Mouse (Mus musculus) megakaryocyte, adult 5-6 weeks (primary cell): Measurements from ENCODE around the gene Gpr173. TPM values are rescaled to one million over a fixed set of nuclear protein-coding genes. Genes with fewer than 3 reads are reported as not detected.

ENCODE experiments used
- ATAC-seq: 2 replicates; pipeline ENCODE4 v1.8.0; 2016; ENCODE audit warnings: mild to moderate bottlenecking, inconsistent platforms; ENCODE audit not compliant: poor library complexity, severe bottlenecking
- total RNA-seq, 2 experiments: library from RNA; stranded (forward) in 1 of 2; stranded (reverse) in 1 of 2; fragments of 153-499, 151-499 nt in 1 of 2; fragments of 221-1000, 200-1000 nt in 1 of 2; gene quantifications; 2 replicates each; pipeline versions ENCODE4 v1.2.3 to v1.2.4; 2015 to 2017

Gpr173 gene
- total RNA-seq, 2 experiments from 2014 or later = not detected

DNA sequence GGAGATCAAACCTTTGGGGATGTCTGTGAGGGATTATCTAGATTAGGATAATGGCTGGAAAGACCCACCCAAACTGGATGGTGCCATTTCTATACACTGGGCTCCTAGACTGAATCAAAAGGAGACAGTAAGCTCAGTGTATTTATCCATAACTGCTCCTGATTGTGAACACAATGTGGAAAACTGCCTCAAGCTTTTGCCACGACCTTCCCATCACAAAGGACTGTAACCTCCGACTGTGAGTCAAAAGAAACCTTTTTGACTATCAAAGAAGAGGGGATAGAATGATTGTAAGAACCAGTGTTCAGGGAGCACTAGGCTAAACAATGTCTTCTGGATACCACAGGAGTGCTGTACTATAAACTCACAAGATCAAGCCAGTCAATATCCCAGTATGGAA, 62.3 kb downstream of the Gpr173 start:
- no peak for ATAC-seq

Other genes starting within 250 kb of the Gpr173 start
- gene Iqsec2, start 224.4 kb downstream of the Gpr173 start, total RNA-seq (2015) = 9.0 and 10.5 TPM in 2 replicates
- gene Iqsec2, start 224.4 kb downstream of the Gpr173 start, total RNA-seq (2017) = 5.1 and 8.7 TPM in 2 replicates
- 21.1 and 21.9 TPM in 2 replicates for gene Kdm5c, start 135.7 kb downstream of the Gpr173 start, total RNA-seq (2015)
- gene Kdm5c, start 135.7 kb downstream of the Gpr173 start, total RNA-seq (2017) = 29.1 and 31.0 TPM in 2 replicates
- gene Kantr, start 41.2 kb downstream of the Gpr173 start, total RNA-seq (2015) = 18.1 and 20.6 TPM in 2 replicates
- 3.4 and 7.9 TPM in 2 replicates for gene Kantr, start 41.2 kb downstream of the Gpr173 start, total RNA-seq (2017)
- gene Tspyl2, start 26.3 kb downstream of the Gpr173 start, total RNA-seq (2015) = 4.3 and 9.1 TPM in 2 replicates
- gene Tspyl2, start 26.3 kb downstream of the Gpr173 start, total RNA-seq (2017) = 9.7 and 23.0 TPM in 2 replicates
- not detected in 2 replicates for gene Cldn34a, start 194.6 kb upstream of the Gpr173 start, total RNA-seq (2015)
- not detected in 2 replicates for gene Cldn34a, start 194.6 kb upstream of the Gpr173 start, total RNA-seq (2017)